Mouse (Mus musculus) intestine, embryonic 14.5 days (tissue): Measurements from ENCODE around the gene Polr2l. TPM values are rescaled to one million over a fixed set of nuclear protein-coding genes. Genes with fewer than 3 reads are reported as not detected.
"Not testable (repeated sequence)": the region's sequence is repeated elsewhere in the genome, so short reads cannot be mapped to it uniquely, and the experiment has no call there.

Source experiments
- ATAC-seq: fragments of 200-750 bp; cut with Nextera tagmentation; replicated peaks from 2 replicates; pipeline ENCODE4 v1.8.0; 2017; ENCODE audit warnings: low read depth, moderate number of reproducible peaks, moderate TSS enrichment, moderate library complexity; ENCODE audit not compliant: low FRiP score, low TSS enrichment
- DNase-seq: peaks from one replicate; pipeline ENCODE4 v3.0.0-alpha.2; 2018; ENCODE audit warnings: low spot score
- H3K27ac ChIP-seq: fragments of 300-500 bp; sonication (generic); 2 replicates; pipeline ENCODE4 v1.5.1; 2014; ENCODE audit warnings: low read depth, mild to moderate bottlenecking, control low read depth
- H3K27me3 ChIP-seq: fragments of 300-500 bp; sonication (generic); replicated peaks from 2 replicates; pipeline ENCODE4 v1.6.1; 2014; ENCODE audit warnings: low read length, control low read depth; ENCODE audit not compliant: control insufficient read depth, insufficient read depth
- H3K36me3 ChIP-seq: fragments of 300-500 bp; sonication (generic); 2 replicates; pipeline ENCODE4 v1.6.1; 2014; ENCODE audit warnings: low read length, control low read depth; ENCODE audit not compliant: control insufficient read depth, insufficient read depth
- H3K4me1 ChIP-seq: fragments of 300-500 bp; sonication (generic); replicated peaks from 2 replicates; pipeline ENCODE4 v1.6.1; 2014; ENCODE audit warnings: low read length, control low read depth, mixed read lengths; ENCODE audit not compliant: control insufficient read depth, insufficient read depth
- H3K4me2 ChIP-seq: fragments of 300-500 bp; sonication (generic); 2 replicates; pipeline ENCODE4 v1.6.1; 2014; ENCODE audit warnings: low read length
- H3K4me3 ChIP-seq: fragments of 300-500 bp; sonication (generic); 2 replicates; pipeline ENCODE4 v1.5.1; 2014; ENCODE audit warnings: low read depth, low read length, control low read depth, mixed read lengths
- H3K9ac ChIP-seq: fragments of 300-500 bp; sonication (generic); 2 replicates; pipeline ENCODE4 v1.6.1; 2014; ENCODE audit warnings: mild to moderate bottlenecking, low read length
- H3K9me3 ChIP-seq: fragments of 300-500 bp; sonication (generic); 2 replicates; pipeline ENCODE4 v1.6.1; 2016; ENCODE audit warnings: low read length, control low read depth; ENCODE audit not compliant: control insufficient read depth
- WGBS: fragments of 180-500 bp; shearing (Covaris S2); extraction: QIAGEN DNeasy Blood & Tissue Kit; methylation state at CpG from one replicate; pipeline ENCODE4 v1.1.7; 2014; 5-methylcytosine and 5-hydroxymethylcytosine counted together
- polyA plus RNA-seq: library from polyadenylated mRNA; unstranded; fragments of >200 nt; fragmentation: Nextera tagmentation; extraction: Ambion mirVana; gene quantifications from 2 replicates; pipeline ENCODE4 v1.2.1, GENCODE M21; 2014

Gene Polr2l
- polyA plus RNA-seq, 1 experiment from 2014 or later, result 73.4 TPM

DNA sequence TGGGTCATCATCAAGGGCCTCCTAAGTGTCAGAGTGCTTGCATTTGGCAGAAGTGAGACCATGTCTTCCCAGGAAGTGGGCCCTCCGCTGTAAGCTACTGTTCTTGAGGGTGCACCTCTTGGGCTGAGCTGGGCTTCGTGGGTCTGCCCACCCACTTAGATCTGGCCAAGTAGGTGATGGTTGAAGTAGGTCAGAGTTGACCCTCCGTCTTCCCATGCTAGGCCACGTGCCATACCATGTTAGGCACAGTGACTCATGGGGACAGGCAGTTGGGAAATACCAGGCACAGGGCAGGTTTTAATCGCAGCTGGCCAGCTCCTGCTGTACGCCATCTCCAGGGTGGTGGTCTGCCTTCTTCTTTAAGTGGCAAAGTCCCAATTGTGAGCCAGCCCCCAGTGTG is 18.2 kb downstream of the Polr2l start:
- H3K4me1 ChIP-seq, result 0 out of 2 replicates have a peak, but pooled peaks cover 4% of the 10 kb centered on the region
- H3K36me3 ChIP-seq, result peaks cover 9% of the 10 kb centered on the region; the same call in 1 of the 2 replicates
- ATAC-seq, result no peak
- H3K27me3 ChIP-seq, result peaks cover 23% of the 10 kb centered on the region
- no peak overlapping the region for H3K27ac ChIP-seq
- H3K9ac ChIP-seq, result no peak overlapping the region
- WGBS, result 85% methylated on average over 6 of the region's 6 CpGs
- no peak overlapping the region for H3K4me3 ChIP-seq
- H3K4me2 ChIP-seq, result no peak overlapping the region
- H3K9me3 ChIP-seq, result no peaks in the 10 kb centered on the region
- no peak for DNase-seq

DNA sequence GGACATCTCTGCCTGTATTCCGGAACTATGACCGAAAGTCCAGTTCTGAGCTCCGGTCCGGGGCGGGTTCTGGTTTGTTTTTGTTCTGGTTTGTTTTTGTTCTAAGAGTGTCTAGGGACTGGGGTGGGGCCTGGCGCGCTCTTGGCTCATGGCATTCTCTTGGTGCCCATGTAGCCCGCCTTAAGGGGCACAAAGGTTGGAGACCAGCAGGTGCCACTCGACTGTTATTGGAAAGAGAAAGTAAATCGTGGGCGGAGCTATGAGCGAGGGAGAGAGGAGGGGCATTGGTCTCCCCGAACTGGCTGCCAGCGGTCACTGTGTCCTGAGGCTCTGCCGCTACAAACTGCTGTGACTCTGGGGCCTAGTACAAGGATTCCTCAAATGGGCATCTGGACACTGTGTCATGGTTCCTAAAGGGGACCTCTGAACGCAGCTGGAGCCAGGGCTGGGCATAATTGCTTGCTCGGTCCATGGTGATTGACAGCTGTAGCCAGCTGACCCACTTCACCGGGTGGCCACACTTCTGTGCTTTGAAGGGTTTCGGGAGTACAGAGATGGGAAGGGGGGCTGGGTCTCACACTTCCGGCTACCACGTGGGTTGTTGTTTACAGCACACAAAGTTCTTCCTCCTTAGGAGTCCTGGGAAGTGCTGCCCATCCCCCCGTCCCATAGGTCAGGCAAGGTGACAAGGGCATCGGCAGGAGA is 19.2 kb downstream of the Polr2l start:
- Histone ChIP-seq H3K4me1 (0 out of 2 replicates have a peak, but pooled peaks cover 4% of the 10 kb centered on the region), H3K9me3 (no peaks in the 10 kb centered on the region), H3K27me3 (peaks cover 13% of the 10 kb centered on the region), H3K27ac (peak overlapping the region; percentile 36; the same call in 1 of the 2 replicates), H3K9ac (peak overlapping the region; percentile 48), H3K4me3 (peak overlapping the region; percentile 51), H3K4me2 (peak overlapping the region; percentile 64), H3K36me3 (peaks cover 19% of the 10 kb centered on the region)
- ATAC-seq (peak; percentile 29; the same call in 1 of the 2 replicates), DNase-seq (peak; percentile 85)
- under 1% methylated on average over 23 of the region's 23 CpGs for WGBS

DNA sequence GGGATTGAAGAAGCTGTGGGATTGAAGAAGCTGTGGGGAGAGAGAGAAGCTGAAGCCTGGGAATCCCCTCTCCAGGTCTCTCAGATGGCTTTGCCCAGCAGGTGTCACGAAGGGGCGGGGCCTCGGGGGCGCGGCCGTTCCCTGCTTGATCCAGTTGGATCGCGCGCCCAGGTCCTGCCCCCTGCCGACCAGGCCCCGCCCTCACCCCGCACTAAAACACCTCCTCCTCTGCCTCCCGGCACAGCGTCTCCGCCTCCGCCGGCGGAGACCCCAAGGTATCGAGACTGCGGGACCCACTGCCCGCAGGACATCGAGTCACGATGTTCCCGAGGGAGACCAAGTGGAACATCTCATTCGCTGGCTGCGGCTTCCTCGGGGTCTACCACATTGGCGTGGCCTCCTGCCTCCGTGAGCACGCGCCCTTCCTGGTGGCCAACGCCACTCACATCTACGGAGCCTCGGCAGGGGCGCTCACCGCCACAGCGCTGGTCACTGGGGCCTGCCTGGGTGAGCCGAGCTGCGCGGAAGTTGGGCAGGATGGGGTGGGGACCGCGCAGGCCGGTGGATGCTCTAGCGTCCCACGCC is 19.9 kb downstream of the Polr2l start, which contains the start of gene Pnpla2:
TSS of gene Pnpla2 (plus strand) at position 232 of the 585 bp plus-strand sequence.
- peak; percentile 95 for DNase-seq
- under 1% methylated on average over 42 of the region's 45 CpGs for WGBS

DNA sequence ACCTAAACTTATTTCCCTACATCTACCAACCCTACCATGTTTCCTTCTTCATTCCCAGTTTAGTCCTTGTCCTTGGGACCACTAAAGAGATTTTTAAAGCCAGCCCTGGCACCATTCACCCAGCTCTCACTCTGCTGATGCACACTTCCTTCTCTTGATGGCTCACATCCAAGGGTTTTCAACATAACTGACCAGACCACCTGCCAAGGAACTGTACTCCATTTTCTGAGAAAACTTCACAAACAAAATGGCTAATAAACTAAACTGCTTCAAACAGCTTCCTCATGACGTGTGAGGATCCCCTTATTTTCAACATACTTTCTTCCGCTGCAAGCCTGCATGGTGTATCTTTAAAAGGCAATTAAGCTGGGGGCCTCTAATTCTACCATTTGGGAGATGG is 21.3 kb downstream of the Polr2l start:
- Histone ChIP-seq H3K9ac (no peak overlapping the region), H3K4me3 (no peak overlapping the region)

More for the DNA sequence above, 19.9 kb downstream of the Polr2l start, which contains the start of gene Pnpla2:
- Histone ChIP-seq H3K9ac (peak within 1 kb of the TSS; percentile 48), H3K4me3 (peak within 1 kb of the TSS; percentile 51), H3K27me3 (peaks cover 6% of the 10 kb centered on the region; the same call in 1 of the 2 replicates), H3K27ac (peak within 1 kb of the TSS; percentile 36; the same call in 1 of the 2 replicates), H3K36me3 (peaks cover 26% of the 10 kb centered on the region), H3K4me1 (0 out of 2 replicates have a peak, but pooled peaks cover 4% of the 10 kb centered on the region), H3K9me3 (no peaks in the 10 kb centered on the region), H3K4me2 (peak within 1 kb of the TSS; percentile 64)
- ATAC-seq, result peak; percentile 82

DNA sequence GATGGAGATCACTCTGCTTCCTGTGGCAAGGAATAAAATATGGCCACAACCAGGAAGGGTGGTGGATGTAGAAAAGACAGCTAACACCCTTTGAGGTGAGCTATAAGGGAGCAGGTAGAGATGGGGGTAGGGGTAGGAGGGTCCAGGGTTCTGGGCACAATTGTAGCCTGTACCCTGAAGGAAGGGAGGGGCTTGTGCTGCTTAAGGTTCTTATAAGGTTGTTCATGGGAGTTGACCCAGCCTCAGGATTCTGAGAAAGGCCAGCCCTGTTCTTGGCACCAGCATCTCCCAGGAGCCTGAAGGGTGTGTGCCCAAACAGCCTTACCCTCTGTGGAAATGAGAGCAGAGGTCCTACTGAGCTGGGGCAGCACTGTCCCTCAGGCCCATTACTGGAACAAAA is 23.0 kb downstream of the Polr2l start:
- no peak overlapping the region for H3K4me3 ChIP-seq
- ATAC-seq (no peak), DNase-seq (no peak)
- no peak overlapping the region for H3K4me2 ChIP-seq
- no peaks in the 10 kb centered on the region for H3K27me3 ChIP-seq
- peaks cover 15% of the 10 kb centered on the region for H3K4me1 ChIP-seq
- H3K9ac ChIP-seq, result no peak overlapping the region
- H3K9me3 ChIP-seq, result no peaks in the 10 kb centered on the region
- H3K27ac ChIP-seq, result no peak overlapping the region
- H3K36me3 ChIP-seq, result peaks cover 38% of the 10 kb centered on the region

More for the DNA sequence above, 21.3 kb downstream of the Polr2l start:
- 66% methylated on average over 2 of the region's 2 CpGs for WGBS
- H3K4me2 ChIP-seq, result no peak overlapping the region
- peaks cover 9% of the 10 kb centered on the region for H3K4me1 ChIP-seq
- no peaks in the 10 kb centered on the region for H3K9me3 ChIP-seq
- H3K27me3 ChIP-seq, result no peaks in the 10 kb centered on the region
- no peak for DNase-seq
- no peak for ATAC-seq
- H3K36me3 ChIP-seq, result peaks cover 34% of the 10 kb centered on the region
- no peak overlapping the region for H3K27ac ChIP-seq

DNA sequence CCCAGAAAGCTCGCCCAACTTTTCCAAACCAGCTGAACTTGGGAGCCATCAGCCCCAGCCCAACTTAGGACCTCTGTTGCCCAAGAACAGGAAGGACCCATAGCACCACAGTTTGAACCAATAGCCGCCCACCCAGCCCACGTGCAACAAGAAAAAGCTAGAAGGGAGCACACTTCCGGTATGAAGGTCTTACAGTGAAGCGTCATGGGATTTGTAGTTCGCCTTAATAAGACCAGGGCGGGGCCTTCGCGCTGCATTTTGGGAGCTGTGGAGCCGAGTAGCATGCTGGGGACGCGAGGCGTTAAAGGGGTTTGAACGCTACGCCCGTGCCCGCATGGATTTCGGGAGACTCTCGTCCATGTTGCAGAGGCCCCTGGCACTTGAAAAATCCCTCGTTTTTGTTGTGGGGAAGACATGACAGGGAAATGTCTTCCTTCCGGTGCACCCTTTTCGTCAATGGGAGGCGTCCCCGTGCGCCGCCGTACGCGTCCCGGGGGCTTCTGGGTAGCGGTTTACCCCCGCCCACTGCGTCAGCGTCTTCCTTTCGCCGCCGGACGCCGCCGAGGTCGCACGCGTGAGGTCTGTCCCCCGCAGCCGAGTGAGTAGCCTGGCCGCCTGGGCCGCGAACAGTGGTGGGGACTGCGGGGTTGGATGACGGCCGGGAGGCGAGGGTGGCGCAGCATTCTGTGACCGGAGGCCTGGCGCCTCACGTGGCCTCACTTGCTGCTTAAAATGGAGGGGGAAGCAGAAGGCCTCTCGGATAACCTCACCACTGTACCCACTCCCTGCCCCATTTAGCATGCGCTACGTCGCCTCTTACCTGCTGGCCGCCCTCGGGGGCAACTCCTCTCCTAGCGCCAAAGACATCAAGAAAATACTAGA is 27.6 kb downstream of the Polr2l start, which contains the start of gene Rplp2:
TSS of gene Rplp2 (plus strand) at position 261 of the 882 bp plus-strand sequence.
- Histone ChIP-seq H3K27ac (peak within 1 kb of the TSS; percentile 81), H3K4me3 (peak within 1 kb of the TSS; percentile 87), H3K36me3 (peaks cover 38% of the 10 kb centered on the region), H3K4me1 (peaks cover 22% of the 10 kb centered on the region), H3K4me2 (peak within 1 kb of the TSS; percentile 95), H3K27me3 (no peaks in the 10 kb centered on the region), H3K9me3 (no peaks in the 10 kb centered on the region), H3K9ac (peak within 1 kb of the TSS; percentile 92)
- ATAC-seq (peak; percentile 91), DNase-seq (peak; percentile 99)
- 0% methylated on average over 63 of the region's 63 CpGs for WGBS

DNA sequence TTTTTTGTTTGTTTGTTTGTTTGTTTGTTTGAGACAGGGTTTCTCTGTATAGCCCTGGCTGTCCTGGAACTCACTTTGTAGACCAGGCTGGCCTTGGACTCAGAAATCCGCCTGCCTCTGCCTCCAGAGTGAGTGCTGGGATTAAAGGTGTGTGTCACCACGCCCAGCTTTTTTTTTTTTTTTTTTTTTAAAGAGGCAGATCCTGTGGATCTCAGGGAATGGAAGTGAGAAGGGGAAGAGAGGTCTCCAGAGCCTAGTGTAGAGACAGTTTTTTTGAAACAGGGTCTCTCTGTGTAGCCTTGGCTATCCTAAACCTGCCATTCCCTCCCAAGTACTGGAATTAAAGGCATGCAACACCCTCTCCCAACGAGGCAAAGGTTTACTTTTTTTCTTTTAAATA is 28.6 kb downstream of the Polr2l start:
- not testable (repeated sequence) for H3K4me3 ChIP-seq, H3K9me3 ChIP-seq, H3K27me3 ChIP-seq, ATAC-seq, H3K27ac ChIP-seq, DNase-seq, H3K9ac ChIP-seq
- peaks cover 22% of the 10 kb centered on the region for H3K4me1 ChIP-seq
- peaks cover 31% of the 10 kb centered on the region for H3K36me3 ChIP-seq
- peak overlapping the region; percentile 95; the same call in 1 of the 2 replicates for H3K4me2 ChIP-seq
- WGBS, result 75% methylated on average over 3 of the region's 3 CpGs

DNA sequence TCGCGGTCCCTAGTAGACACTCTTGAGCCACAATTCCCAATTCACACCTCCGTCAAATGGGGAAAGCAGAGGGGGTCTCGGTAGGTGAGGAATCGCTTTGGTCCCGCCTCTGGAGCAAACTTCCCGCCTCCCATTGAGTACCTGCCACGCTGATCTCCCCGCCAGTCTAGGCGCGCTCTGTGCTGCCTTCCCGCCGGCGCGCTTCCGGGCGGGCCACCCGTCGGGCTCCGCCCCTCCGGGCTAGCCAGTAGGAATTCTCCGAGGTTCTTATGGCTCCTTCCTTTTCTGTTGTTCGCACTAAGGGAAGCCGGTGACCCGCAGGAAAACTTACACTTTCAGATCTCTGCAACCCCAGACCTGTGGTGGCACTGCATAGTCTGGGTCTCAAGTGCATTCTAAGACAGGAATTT is 31.1 kb downstream of the Polr2l start, which contains the start of gene Pidd1:
TSS of gene Pidd1 (minus strand) at position 198 of the 410 bp plus-strand sequence.
- peak within 1 kb of the TSS; percentile 62 for H3K9ac ChIP-seq
- H3K4me2 ChIP-seq, result peak within 1 kb of the TSS; percentile 93
- H3K27me3 ChIP-seq, result no peaks in the 10 kb centered on the region
- H3K27ac ChIP-seq, result peak within 1 kb of the TSS; percentile 59
- H3K36me3 ChIP-seq, result peaks cover 31% of the 10 kb centered on the region
- WGBS, result under 1% methylated on average over 25 of the region's 25 CpGs
- ATAC-seq, result peak; percentile 47
- DNase-seq, result peak; percentile 82
- peak within 1 kb of the TSS; percentile 56 for H3K4me3 ChIP-seq
- H3K9me3 ChIP-seq, result no peaks in the 10 kb centered on the region
- H3K4me1 ChIP-seq, result peaks cover 23% of the 10 kb centered on the region
